Mouse (Mus musculus) bone marrow macrophage, adult 2 months (primary cell): ENCODE measurements around the gene Commd1.

ENCODE experiments used
- CTCF ChIP-seq: IDR thresholded peaks from 2 replicates; pipeline ENCODE4 v1.5.1; 2012; ENCODE audit warnings: low read depth, mild to moderate bottlenecking, low read length, moderate library complexity
- POLR2A ChIP-seq: IDR thresholded peaks from 2 replicates; pipeline ENCODE4 v1.6.1; 2012; ENCODE audit warnings: mild to moderate bottlenecking, low read depth, low read length, borderline replicate concordance

DNA sequence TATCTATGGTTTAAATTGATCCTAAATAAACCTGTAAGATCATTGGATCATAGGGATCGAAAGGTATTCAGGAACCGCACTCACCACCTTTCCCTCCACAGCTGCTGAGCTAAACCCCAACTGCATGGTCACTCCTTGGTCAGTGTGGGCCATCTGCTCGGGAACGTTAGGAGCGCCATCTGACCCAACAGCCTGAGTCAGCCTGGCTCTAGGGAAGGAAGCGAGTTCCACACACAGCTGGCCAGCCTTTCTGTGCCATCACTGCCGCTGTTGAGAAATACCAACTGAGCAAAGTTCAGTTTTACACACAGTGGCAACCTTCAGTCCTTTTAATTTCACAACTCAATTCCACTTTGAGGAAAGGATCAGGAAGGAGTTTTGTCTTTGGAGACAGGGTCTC is 90.3 kb downstream of the Commd1 start:
- TF ChIP-seq POLR2A (no peak), CTCF (no peak)
